Mouse (Mus musculus) MEL-GATA-1-ER (cell line): ENCODE data around the gene Fermt2.

Experiments used
- DNase-seq: peaks from one replicate; pipeline ENCODE4 v3.0.0-alpha.2; 2012; ENCODE audit warnings: low read depth; ENCODE audit errors: extremely low read depth

Gene Fermt2

DNA sequence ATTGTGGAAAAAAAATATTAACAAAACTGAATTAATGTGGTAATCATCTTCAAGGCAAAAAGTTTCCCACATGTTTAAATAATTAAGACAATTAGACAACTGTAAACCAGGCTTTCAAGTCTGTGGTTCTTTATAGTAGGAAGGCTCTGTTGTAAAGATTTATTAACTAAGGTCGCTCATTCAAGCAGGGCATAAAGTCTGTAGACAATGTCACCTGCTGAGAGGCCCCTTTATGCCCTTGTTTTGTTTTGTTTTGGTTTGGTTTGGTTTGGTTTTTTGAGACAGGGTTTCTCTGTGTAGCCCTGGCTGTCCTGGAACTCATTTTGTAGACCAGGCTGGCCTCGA lies 91.0 kb downstream of the Fermt2 start:
- DNase-seq: no peak

DNA sequence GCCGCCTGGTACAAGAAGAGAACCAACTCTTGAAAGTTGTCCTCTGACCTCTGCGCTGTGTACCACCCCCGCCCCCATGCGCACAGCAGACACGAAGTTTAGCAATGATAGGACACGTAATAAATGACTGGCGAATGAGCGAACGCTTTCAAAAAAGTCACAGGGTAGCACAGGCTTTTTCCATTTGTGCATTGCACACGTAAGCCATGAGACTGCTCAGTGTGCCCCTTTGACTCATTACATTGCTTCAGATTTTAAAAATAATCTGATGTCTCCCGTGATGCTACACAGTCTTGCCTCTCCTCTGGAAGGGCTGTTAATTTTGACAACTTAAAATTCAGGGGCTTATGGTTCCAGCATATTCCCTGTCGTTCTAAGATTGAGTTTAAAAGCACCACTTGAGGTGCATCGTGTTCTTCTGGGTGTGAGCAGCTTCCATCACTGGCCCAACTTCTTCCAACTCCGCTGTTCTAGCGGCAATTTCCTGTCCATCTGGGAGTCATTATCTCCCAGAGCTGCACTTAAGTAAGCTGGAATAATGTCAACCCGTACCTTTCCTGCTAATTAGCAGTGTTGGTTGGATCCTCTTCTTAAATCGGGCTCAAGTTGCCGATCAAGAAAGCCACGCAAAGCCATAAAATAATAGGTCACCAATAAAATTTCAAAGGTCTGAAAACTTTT lies 91.5 kb downstream of the Fermt2 start:
- DNase-seq: no peak

DNA sequence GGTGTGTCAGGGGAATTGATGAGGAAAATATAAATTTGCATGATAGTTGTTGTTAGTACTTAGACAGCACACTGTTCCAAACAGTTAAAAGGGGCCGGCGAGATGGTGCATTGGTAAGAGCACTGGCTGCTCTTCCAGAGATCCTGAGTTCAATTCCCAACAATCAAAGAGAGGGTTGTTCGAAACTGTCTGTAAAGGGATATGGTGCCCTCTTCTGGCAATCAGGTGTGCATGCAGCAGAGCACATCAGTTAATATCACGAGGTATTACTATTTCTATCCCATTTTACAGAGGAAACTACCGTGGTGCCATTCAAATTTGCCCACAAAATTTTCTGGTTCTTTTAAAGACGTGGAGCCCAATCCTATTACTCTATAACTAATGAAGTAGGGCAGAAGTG lies 95.7 kb downstream of the Fermt2 start:
- DNase-seq: peak; percentile 8

DNA sequence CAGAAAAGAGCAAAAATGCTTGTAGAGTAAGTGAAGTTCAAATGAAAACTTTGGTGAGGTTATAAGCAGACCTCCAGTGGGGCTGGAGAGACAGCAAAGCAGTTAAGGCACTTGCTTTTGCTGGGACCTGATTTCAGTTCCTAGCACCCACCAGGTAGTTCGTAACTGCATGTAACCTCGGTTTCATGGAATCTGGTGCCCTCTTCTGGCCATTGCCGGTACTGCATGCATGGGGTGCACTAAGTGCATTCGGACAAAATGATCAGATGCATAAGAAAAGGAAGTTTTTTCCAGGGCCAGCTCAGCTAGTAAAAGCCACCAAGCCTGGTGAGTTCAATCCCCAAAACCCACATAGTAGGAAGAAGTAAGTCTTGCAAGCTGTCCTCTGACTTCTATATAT lies 97.9 kb downstream of the Fermt2 start:
- DNase-seq: no peak

DNA sequence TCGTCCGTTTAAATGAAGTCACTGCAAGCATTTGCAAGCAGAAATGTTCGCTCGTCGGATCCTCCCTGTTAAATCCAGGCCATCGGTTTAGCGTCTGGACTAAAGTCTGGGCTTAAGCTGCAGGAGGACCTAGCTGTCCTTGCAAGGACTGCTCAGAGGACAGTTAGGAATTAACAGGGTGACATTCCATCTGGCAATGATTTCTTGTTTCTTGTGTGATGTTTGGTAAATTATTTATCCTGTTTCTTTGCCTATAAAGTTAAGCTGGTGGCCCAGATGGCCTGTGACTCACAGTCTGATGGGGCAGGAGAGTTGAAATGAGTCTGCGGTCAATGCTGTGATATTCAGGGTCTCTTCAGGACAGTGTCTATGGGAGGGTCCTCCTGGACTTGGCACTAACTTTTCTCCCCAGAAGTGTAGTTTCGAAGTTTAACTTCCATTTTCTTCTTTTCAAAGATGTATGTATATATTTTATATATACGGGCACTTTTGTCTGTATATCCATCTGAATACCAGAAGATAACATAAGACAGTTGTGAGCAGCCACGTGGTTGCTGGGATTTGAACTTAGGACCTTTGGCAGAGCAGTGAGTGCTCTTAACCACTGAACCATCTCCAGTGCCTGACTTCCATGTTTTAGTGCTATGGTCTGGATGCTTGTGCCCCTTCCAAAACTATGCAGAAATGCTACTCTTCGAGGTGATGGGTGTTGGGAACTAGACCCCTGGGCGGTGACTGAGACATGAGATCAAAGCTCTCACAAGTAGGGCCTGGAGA lies 99.7 kb downstream of the Fermt2 start:
- DNase-seq: no peak

DNA sequence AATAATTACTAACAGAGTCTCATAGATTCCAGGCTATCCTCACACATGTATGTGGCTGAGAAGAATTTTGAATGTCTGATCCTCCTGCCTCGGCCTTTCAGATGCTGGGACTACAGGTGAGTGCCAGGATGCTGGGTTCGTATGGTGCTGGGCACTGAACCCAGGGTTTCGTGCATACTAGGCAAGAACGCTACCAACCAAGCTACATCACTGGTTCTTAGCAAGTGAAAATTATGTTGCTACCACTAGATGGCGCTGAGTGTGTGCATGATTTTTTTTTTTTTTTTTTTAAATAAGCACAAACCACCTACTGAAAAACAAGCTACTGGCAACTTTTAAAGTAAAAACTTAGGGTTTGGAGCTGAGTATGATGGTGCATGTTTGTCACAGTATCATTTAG lies 106.7 kb downstream of the Fermt2 start:
- DNase-seq: peak; percentile 64

DNA sequence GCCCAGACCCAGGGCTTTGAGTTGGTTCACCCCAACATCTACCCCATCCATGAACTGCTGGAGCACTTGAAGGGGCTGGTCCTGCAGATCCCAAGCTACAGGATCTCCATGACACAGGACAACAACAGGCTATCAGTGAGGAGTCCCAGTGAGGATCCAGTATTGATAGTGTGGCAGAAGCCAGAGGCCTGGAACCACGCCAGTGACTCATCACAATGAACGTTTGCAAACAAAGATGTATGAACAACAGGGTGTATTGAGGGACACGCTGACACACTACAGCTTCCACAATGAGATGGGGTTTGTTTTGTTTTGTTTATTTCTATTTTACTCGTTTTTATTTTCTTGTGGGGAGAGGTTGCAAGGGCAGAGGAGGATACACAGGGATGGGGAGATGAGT lies 107.5 kb downstream of the Fermt2 start:
- no peak for DNase-seq

DNA sequence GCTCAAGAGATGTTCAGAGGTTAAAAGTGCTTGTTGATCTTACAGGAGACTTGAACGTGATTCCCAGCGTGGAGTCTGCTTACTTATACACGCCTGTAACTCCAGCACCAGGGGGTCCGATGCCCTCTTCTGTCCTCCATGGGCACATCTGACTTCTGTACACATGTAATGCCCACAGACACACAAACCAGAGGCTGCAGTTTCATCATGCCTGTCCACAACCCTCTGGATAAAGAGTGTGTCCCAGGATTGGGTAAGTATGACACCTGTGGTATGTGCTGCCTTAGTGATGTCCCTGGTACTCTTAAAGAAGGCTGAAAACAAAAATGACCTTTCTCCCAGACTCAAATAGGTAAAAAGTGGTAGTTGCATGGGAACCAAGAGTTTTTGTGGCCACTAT lies 110.6 kb downstream of the Fermt2 start:
- no peak for DNase-seq

DNA sequence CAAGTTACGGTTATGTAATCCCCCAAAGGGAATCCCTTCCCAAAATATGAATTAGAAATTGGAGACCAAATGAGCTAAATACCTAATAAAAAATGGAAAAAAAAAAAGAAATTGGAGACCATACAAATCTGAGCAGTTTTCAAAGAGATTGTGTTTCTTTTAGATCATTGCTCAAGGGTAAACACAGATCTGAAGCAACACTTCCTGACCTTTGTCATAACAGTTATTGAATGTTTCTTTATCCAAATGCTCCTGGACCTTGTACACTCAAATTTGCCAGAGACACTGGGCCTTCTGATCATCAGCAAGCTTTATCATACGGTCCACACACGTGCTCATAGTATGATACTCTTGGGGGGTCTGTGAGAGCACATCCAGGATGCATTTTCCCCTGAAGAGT lies 111.4 kb downstream of the Fermt2 start:
- DNase-seq: no peak

DNA sequence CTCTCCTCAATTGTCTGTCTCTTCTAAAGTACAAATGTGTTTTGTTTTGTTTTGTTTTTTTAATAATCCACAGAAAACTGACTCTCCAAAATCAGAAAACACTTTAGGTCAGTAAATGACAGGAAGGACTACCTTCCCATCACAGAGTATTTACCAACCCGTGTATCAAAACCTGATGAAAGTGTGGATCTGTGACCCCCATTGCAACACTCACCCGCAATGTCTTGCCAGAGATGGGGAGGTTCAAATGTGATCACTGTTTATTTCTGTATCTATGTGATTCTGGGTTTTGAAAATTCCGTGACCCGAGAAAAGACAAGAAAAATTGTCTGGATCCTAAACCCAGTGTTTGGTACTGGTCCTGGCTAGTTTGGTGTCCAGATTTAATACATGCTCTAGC lies 113.7 kb downstream of the Fermt2 start:
- DNase-seq: no peak
